Mouse (Mus musculus) cerebellum, adult (tissue): ENCODE data around the gene Ank2.
A peak's percentile ranks its signal among the peaks of the same experiment; 100 is the strongest.

Experiments
- ATAC-seq: cut with Nextera tagmentation; 2 replicates; pipeline ENCODE4 v1.9.2; 2017; ENCODE audit warnings: mild to moderate bottlenecking, moderate library complexity, mixed read lengths; ENCODE audit not compliant: insufficient number of reproducible peaks, low FRiP score, low TSS enrichment

Ank2 gene

GRCm38 (mm10) chr3:127303957-127304553, 195.1 kb downstream of the Ank2 start:
- ATAC-seq = no peak

GRCm38 (mm10) chr3:127303041-127303440, 196.1 kb downstream of the Ank2 start:
- no peak for ATAC-seq

GRCm38 (mm10) chr3:127300790-127301189, 198.4 kb downstream of the Ank2 start:
- ATAC-seq = no peak

GRCm38 (mm10) chr3:127295921-127296320, 203.2 kb downstream of the Ank2 start:
- ATAC-seq = no peak

GRCm38 (mm10) chr3:127294610-127295349, 204.4 kb downstream of the Ank2 start:
- ATAC-seq = no peak

GRCm38 (mm10) chr3:127294079-127294478, 205.1 kb downstream of the Ank2 start:
- ATAC-seq = no peak

GRCm38 (mm10) chr3:127293479-127293874, 205.7 kb downstream of the Ank2 start:
- 0 out of 2 replicates have a peak, but pooled peaks have one; percentile 27 for ATAC-seq

- ATAC-seq = 0 out of 2 replicates have a peak, but pooled peaks have one; percentile 17
These were observed 206.2 kb downstream of the Ank2 start for GRCm38 (mm10) chr3:127292864-127293478.

GRCm38 (mm10) chr3:127282277-127282676, 216.9 kb downstream of the Ank2 start:
- no peak for ATAC-seq

- ATAC-seq = no peak
These were observed 217.8 kb downstream of the Ank2 start for GRCm38 (mm10) chr3:127281390-127281789.

GRCm38 (mm10) chr3:127280376-127280775, 218.8 kb downstream of the Ank2 start:
- no peak for ATAC-seq

- no peak for ATAC-seq
These were observed 223.2 kb downstream of the Ank2 start for GRCm38 (mm10) chr3:127275953-127276352.

- no peak for ATAC-seq
These were observed 226.3 kb downstream of the Ank2 start for GRCm38 (mm10) chr3:127272801-127273200.

- ATAC-seq = no peak
These were observed 229.5 kb downstream of the Ank2 start for GRCm38 (mm10) chr3:127269616-127270015.

GRCm38 (mm10) chr3:127267846-127268245, 231.3 kb downstream of the Ank2 start:
- no peak for ATAC-seq

GRCm38 (mm10) chr3:127265732-127266131, 233.4 kb downstream of the Ank2 start:
- no peak for ATAC-seq

- ATAC-seq = no peak
These were observed 234.0 kb downstream of the Ank2 start for GRCm38 (mm10) chr3:127265182-127265581.

- ATAC-seq = no peak
These were observed 238.4 kb downstream of the Ank2 start for GRCm38 (mm10) chr3:127260786-127261166.

GRCm38 (mm10) chr3:127260007-127260785, 239.0 kb downstream of the Ank2 start:
- ATAC-seq = no peak

- 0 out of 2 replicates have a peak, but pooled peaks have one; percentile 28 for ATAC-seq
These were observed 240.6 kb downstream of the Ank2 start for GRCm38 (mm10) chr3:127258466-127259075.
